Mouse (Mus musculus): ENCODE results near the gene Cacng8.
"Not testable (repeated sequence)": the region's sequence is repeated elsewhere in the genome, so short reads cannot be mapped to it uniquely, and the experiment has no call there.

The Cacng8 gene

DNA sequence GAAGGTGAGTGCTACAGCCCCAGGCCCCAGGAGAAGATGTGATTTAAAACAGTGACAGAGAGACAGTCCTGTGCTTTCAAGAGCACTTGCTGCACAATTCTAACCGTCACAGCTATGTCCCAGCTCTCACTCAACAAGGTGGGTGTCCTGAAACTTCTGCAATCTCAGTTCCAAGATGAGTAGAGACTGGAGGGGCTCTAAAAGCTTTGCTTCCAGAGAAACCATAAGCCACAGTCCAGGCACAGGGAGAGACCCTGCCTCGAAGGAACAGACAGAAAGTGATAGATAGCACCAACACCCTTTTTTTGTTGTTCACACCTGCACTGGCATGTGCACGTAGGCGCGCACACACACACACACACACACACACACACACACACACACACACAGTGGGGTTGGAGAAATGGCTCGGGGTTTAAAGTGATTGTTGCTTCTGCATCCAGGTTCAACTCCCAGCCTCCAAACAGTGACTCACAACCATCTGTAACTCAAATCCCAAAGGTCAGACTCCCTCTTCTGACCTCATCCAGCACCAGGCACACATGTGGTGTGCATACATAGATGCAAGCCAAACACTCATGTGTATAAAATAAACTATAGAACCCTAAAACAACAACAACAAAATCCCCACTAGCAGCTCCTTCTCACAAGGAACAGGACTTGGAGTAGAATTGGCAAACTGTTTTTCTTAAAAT, 4.3 kb upstream of the Cacng8 start:
- in situ Hi-C loops (cut with MboI; ENCODE audit: low sequenced_read_pairs): no loop called here

DNA sequence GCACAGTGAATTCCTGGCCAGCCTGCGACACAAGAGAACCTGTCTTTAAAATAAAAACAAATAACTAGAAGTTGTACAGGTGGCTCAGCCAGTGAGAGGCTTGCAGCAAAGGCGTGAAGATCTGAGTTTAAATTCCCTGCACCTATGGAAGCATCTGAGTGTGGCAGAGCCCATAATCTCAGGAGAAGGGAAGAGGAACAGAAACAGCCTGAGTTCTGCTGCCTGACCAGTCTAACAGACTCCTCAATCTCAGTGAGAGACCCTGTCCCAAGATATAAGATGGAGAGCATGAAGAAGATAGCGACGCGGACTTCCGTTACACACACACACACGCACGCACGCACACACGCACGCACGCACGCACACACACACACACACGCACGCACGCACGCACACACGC, 2.7 kb upstream of the Cacng8 start:
- in situ Hi-C loops (cut with MboI; ENCODE audit: low sequenced_read_pairs): no loop called here

DNA sequence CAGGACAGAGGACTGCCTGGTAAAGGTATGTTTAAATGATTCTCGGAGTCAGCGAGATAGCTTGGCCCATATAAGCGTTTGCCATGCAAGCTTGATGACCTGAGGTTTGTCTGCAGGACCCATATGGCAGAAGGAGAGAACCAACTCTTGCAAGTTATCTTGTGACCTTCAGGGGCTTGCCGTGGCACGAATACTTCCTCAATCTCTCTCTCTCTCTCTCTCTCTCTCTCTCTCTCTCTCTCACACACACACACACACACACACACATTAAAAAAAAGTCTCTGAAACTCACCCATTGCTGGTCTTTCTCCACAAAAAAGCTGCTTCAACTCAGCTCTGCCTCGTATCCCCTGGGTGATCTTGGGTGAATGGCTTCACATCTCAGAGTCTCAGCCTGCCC, 1.6 kb upstream of the Cacng8 start:
- in situ Hi-C loops (cut with MboI; ENCODE audit: low sequenced_read_pairs): no loop called here

DNA sequence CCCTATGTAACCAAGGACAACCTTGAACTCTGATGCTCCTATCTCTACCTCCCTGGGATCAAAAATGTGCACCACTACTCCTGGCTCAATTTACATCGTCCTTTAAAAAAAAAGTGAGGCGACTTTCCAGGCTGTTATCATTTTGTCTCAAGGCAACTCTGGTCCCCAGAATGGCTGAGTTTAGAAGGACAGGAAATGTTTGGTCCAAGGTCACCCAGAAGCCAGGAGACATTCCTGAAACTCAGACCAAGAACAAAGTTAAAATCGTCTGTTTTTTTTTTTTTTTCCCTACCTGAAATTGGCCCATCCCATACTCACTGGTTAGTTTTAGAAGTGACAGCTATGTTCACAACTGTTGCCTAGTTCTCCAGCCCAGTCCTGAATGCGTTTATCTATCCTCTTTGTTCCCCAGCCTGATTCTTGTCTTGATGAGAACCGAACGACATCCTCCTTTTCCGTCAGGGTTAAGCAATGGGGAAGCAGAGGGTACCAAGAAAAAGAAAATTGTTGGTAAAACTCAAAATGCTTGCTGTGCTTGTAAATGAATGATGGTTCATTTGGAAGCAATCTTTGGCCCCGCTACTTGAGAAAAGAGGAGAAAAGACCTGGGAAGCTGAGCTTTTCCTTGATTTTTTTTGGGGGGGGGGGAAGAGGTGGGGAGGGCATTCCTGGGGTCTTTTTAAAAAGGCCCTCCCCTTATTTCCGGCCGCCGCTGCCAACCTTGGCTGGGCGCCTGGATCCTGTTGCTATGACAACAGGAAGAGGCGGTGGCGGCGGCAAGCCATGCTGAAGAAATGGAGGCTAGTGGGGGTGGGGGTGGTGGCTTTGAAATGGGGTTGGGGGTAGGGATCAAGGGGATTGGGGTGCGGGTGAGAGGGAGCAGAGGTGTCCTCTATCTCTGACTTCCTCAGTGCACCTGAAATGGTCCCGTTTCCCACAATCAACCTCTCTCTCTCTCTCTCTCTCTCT, 755 bp upstream of the Cacng8 start:
- in situ Hi-C loops (cut with MboI; ENCODE audit: low sequenced_read_pairs): no loop called here

DNA sequence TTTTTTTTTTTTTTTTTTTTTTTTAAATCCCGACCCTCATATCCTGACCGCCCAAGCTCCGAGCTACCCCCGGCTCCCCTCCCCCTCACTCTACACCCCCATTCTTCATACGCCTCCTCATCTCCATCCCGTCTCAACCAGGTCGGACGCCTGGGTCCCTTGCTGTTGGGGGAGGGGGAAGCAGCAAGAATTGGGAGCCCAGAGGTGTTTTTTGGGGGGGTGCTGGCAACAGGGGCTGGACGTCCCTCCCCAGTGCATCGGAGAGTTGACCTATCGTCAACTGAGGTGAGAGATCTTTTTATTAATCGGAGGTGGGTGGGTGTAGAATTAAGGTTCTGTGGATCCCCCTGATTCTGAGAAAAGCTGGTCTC, 583 bp downstream of the Cacng8 start:
- in situ Hi-C loops (cut with MboI; ENCODE audit: low sequenced_read_pairs): no loop called here

DNA sequence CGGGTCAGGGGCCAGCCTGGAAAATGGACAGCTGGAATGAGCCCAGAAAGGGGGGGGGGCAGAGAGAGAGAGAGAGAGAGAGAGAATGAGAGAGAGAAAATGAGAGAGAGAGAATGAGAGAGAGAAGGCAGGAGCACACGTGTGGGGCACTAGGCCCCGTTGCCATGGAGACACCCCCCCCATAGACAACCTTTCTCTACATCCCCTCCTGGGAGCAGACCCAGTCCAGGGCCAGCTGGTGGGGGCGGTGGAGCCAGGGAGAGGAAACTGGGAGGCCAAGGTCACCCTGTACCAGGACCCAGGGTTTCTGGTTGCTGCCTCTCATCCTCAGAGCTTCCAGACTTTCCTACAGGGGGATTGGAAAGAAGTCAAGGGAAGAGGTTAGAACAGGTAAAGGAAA, 1.3 kb downstream of the Cacng8 start:
- in situ Hi-C loops (cut with MboI; ENCODE audit: low sequenced_read_pairs): no loop called here

DNA sequence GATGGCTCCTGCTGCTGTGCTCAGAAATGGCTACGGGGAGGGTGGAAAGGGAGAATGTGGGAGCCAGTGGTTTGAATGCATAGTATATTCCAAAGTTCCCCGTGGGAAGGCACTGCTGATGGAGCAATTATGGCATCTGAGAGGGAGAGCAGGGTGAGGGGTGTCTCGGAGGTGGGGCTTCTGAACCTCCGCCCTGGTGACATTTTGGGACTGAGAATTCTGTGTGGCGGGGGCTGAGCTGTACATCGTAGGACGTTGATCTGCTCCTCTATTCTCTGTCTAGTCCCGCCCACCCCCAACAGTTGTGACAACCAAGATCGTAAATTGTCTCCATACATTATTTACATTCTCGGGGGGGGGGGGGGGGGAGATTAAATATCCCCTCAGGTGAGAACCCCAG, 6.9 kb downstream of the Cacng8 start:
- in situ Hi-C loops (cut with MboI; ENCODE audit: low sequenced_read_pairs): no loop called here

DNA sequence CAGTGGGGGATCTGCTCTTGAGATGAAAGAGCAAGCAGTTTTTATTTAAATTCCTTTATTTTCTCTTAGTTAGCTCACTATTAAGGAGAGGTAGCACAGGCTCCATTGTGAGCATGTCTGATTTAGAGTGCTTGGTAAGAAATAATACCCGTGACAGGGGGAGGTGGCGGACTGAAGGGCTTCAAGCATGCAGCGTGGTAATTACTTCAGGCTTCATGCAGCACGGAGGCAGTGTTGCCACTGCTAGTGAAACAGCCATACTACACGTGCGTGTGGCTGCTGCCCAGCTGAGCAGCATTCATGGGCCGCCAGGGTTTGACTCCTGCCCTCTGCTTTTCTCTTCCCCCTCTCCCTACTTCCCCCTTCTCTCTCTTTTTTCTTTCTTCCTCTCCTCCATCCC, 7.3 kb downstream of the Cacng8 start:
- in situ Hi-C loops (cut with MboI; ENCODE audit: low sequenced_read_pairs): no loop called here

DNA sequence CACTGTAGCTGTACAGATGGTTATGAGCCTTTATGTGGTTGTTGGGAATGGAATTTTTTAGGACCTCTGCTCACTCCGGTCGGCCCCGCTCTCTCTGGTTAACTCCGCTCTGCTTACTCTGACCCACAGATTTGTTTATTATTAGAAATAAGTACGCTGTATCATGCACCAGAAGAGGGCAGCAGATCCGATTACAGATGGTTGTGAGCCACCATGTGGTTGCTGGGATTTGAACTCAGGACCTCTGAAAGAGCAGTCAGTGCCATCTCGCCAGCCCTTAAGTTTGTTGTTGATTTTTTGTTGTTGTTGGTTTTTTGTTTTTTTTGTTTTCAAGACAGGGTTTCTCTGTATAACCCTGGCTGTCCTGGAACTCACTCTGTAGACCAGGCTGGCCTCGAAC, 7.9 kb downstream of the Cacng8 start:
- in situ Hi-C loops (cut with MboI; ENCODE audit: low sequenced_read_pairs): not testable (repeated sequence)

DNA sequence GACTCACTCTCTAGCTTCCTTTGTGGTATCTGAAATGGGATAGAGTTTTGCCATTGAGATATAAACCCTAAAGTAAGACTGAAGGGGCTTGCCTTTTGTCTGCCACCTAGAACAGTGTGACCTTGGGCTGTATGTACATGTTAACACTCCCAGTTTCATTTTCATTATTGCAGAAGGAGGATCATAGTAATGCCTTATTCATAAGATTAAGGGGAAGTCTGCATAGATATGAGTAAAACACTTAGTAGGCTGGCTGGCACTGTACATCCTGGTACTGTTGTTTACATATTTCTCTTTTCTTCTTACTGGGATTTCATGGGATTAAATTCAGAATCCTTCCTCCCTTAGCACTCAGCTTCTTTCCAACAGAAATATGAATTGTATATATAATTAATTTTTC, 9.5 kb downstream of the Cacng8 start:
- in situ Hi-C loops (cut with MboI; ENCODE audit: low sequenced_read_pairs): no loop called here

DNA sequence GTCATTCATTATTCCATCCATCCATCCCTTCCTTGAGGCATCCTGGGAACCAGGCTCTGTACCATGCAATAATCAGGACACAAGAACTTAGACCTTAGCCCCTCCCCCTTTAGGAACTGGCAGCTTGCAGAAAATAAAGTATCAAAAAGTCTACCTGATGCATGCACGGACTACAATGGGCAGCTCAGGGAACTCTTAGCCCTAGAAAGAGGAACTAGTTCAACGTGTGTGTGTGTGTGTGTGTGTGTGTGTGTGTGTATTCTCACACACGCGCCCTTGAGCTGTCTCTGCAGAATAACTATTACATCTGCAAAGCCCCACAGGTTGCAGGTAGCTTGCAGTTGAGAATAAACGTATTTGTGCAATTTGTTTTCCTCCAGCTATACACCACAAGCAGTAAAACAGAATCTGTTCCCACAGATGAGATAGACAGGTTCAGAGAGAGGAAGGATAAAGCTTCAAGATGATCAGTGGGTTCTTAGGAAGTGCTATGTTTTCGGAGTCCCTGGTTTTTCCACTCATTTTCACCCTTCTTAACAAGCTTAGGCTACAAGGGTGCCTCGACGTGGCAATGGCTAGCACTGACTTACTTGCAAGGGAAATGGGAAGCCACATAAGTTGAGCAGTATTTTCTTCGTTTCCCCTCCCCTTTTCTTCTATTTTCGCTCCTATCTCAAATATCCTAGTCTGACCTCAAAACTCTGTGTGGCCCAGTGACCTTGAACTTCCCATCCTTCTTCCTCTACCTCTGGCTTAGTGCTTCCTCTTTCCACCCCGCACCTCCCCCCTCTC, 19.4 kb downstream of the Cacng8 start:
- in situ Hi-C loops (cut with MboI; ENCODE audit: low sequenced_read_pairs): no loop called here

DNA sequence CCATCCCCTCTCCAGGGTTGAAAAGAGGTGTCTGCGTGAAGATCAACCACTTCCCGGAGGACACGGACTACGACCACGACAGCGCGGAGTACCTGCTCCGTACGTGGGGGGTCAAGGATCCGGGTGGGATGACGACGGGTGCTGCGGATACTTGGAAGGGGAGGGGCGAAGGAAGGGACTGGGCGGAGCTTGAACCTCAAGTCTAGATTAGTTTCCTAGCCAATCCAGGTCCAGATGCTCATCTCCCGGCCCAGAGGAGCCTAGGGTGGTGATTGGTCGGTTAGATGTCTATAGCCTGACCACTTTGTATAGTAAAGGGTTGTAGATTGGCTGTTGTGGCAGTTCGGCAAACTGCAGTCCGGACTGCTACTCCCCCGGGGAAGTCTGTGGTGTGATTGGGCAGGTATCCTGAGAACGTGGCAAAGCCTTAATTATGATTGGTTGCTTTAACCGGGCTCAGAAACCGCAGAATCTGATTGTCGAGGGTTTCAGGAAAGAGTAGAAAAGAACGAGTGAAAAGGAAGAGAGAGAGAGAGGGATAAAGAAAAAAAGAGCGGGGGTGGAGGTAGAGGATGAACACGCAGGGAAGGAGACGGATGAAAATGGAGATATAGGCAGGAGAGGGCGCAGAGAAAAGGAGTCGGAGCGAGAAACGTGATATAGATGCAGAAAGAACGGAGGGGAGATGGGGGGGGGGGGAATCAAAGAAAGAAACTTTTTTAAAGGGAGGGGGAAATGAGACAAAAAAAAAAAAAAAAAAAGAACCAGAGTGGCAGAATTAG, 20.9 kb downstream of the Cacng8 start:
- in situ Hi-C loops (cut with MboI; ENCODE audit: low sequenced_read_pairs): no loop called here

DNA sequence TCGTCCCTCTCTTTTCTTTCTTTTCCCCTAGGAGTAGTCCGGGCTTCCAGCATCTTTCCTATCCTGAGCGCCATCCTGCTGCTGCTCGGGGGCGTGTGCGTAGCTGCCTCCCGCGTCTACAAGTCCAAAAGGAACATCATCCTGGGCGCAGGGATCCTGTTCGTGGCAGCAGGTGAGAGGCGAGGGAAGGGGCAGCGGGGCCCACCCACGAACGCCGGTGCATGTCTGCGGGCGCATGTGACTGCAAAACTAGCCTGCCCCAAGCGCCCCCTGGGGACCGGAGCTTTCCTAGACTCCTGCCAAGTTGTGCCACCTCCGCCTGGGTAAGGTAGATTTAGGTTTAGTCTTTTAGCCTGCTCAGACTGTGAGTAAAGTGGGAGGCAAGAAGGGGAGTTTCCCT, 21.6 kb downstream of the Cacng8 start:
- in situ Hi-C loops (cut with MboI; ENCODE audit: low sequenced_read_pairs): no loop called here

DNA sequence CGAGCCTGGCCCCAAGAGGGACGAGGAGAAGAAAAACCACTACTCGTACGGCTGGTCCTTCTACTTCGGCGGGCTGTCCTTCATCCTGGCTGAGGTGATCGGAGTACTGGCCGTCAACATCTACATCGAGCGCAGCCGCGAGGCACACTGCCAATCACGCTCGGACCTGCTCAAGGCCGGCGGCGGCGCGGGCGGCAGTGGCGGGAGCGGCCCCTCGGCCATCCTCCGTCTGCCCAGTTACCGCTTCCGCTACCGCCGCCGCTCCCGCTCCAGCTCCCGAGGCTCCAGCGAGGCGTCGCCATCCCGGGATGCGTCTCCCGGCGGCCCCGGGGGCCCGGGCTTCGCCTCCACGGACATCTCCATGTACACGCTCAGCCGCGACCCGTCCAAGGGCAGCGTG, 24.4 kb downstream of the Cacng8 start:
- in situ Hi-C loops (cut with MboI; ENCODE audit: low sequenced_read_pairs): no loop called here

DNA sequence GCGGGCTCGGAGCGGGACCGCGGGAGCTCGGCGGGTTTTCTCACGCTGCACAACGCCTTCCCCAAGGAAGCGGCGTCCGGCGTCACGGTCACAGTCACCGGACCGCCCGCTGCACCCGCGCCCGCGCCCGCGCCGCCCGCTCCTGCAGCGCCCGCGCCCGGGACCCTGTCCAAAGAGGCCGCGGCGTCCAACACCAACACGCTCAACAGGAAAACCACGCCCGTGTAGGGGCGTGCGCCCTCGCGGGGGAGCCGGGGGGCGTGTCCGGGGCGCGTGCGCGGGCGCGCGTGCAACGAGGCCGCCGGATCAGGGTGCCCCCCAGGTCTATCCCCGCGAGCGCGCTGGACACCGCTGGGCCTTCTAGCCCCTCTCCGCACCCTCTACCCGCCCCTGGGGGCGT, 24.9 kb downstream of the Cacng8 start:
- in situ Hi-C loops (cut with MboI; ENCODE audit: low sequenced_read_pairs): no loop called here

DNA sequence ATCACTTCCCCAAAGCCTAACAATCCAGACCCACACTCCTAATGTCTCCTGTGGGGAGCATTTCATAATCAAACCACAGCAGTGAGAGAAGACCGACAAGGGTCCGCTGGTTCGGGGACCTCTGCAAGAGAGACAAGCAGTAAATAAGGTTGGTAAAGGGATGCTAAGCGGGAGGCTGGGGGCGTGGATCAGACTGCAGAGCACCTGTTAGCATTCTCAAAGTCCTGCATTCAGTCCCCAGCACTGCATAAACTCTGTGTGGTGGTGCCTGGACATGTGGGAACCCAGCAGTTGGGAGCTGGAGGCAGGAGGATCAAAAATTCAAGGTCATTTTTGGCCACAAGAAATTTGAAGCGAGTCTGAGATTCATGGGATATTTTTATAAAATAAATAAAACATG, 29.5 kb downstream of the Cacng8 start:
- in situ Hi-C loops (cut with MboI; ENCODE audit: low sequenced_read_pairs): no loop called here

DNA sequence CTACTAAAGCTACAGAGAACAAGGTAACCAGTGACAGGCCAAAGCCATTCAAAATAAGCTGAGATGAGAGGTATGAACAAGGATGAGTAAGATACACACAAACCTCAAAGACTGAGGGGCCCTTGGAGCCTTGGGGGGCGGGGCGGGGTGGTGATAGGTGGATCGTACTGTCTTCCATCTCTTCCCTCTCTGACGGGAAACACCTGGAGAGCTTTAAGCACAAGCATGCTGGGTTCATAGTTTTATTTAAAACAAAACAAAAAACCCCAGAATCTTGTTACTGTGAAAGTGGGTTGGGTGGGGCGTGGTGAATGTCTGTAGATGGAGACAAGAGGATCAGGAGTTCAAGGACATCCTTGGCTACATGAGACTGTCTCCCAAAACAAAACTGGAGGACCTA, 30.0 kb downstream of the Cacng8 start:
- in situ Hi-C loops (cut with MboI; ENCODE audit: low sequenced_read_pairs): no loop called here

DNA sequence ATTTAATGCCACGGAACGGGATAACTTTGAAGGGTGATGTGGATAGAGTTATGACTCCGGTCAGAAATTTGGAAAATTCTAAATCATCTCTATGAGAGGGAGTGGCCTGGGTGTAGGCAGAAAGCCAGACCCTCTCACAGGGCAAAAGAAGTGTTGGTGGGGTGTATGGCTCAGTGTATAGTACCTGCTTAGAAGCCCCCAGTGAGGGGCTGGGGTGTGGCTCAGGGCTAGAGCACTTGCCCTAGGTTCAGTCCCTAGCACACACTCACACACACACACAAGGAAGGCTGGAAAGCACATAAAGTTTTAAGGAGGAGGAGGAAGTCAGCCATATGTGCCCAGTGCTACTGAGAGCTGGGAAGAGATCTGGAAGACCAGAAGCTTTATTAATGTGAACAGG, 30.8 kb downstream of the Cacng8 start:
- in situ Hi-C loops (cut with MboI; ENCODE audit: low sequenced_read_pairs): no loop called here

DNA sequence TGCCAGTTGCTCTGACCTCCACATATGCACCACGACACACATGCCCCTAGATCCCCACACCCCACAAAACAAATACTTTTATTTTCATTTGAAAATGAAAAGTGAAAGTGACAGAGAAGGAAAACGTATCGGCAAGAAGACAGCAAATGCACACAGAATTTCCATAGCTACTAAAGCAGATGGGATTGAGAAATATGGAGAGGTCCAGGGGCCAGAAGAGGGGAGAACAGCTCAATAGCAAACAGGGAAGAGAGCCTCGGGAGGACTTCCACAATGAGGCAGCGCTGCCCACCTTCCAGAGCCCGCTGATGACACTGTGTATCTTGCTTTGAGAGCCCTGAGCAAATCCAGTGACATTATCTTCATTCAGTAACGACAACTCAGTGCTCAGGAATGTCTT, 31.6 kb downstream of the Cacng8 start:
- in situ Hi-C loops (cut with MboI; ENCODE audit: low sequenced_read_pairs): no loop called here

DNA sequence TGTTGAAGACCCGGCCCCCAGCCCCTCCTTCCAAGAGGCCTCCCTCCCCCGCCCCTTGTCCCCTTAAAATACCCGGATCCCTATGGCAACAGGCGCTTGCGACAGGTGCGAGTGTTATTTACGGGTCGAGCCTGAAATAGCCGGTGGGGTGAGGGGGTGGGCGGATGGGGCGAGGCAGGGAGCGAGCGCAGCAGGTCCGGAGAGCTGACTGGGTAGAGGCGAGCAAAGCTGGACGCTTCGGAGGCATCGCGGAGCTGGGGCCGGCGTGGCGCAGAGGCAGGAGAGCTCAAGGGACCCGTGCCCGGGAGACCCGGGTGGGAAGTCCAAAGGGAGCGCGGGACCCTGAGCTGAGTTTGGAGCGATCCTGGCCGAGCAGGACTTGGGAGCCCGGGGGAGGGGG, 32.9 kb downstream of the Cacng8 start:
- in situ Hi-C loops (cut with MboI; ENCODE audit: low sequenced_read_pairs): no loop called here

DNA sequence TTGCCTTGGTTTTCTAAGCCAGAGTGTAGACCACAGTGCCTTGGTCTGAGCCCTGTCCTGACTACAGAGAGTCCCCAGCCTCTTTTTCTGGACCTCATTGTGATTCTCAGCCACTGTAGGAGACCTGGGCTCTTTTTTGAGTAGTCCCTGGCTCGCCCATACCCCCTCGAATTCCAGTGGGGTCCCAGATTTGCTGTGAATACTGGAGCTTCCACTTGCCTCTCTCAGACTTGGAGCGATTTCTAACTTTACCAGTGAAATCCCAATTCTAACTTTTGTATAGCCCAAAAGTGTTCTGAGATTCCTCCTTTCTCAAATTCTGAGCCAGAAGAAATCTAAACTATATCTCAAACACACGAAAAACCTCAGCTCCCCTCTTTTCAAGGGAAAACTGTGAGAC, 33.4 kb downstream of the Cacng8 start, which contains the start of gene Cacng6:
TSS of gene Cacng6 (plus strand) at position 301 of the 400 bp plus-strand sequence.
- in situ Hi-C loops (cut with MboI; ENCODE audit: low sequenced_read_pairs): no loop called here

Measured in CH12F3 (cell line).